Mouse (Mus musculus) embryonic fibroblast, embryonic 13.5 days (primary cell): ENCODE data around the gene Dnal1. TPM values are rescaled to one million over a fixed set of nuclear protein-coding genes. Genes with fewer than 3 reads are reported as not detected.

Experiments used
- H3K27ac ChIP-seq: 2 replicates; pipeline ENCODE4 v1.5.1; 2012; ENCODE audit warnings: low read length, control low read depth, inconsistent platforms; ENCODE audit not compliant: insufficient read depth
- H3K4me1 ChIP-seq: 2 replicates; pipeline ENCODE4 v1.6.1; 2011; ENCODE audit warnings: low read length; ENCODE audit not compliant: control insufficient read depth, insufficient read depth
- H3K4me3 ChIP-seq: 2 replicates; pipeline ENCODE4 v1.5.1; 2011; ENCODE audit warnings: mild to moderate bottlenecking, control low read depth, low read length; ENCODE audit not compliant: insufficient read depth
- CTCF ChIP-seq: IDR thresholded peaks from 2 replicates; pipeline ENCODE4 v1.5.1; 2011; ENCODE audit warnings: mild to moderate bottlenecking, control low read depth, low read length, moderate library complexity, borderline replicate concordance; ENCODE audit not compliant: insufficient read depth
- POLR2A ChIP-seq: IDR thresholded peaks from 2 replicates; pipeline ENCODE4 v1.6.1; 2011; ENCODE audit warnings: low read depth, mild to moderate bottlenecking, control low read depth, low read length, moderate library complexity
- polyA plus RNA-seq: library from polyadenylated mRNA; stranded (reverse); fragments of >200 nt; gene quantifications from 2 replicates; pipeline ENCODE4 v1.2.4, GENCODE M21; 2011; ENCODE audit warnings: low read depth; ENCODE audit not compliant: missing spikeins, insufficient read length

Dnal1 gene
- polyA plus RNA-seq, 1 experiment: 21.6 TPM

GRCm38 (mm10) chr12:84126899-84127298 lies 12.7 kb downstream of the Dnal1 start:
- Histone ChIP-seq H3K27ac (no peak overlapping the region), H3K4me3 (no peak overlapping the region), H3K4me1 (no peaks in the 10 kb centered on the region)
- TF ChIP-seq CTCF: no peak
- TF ChIP-seq POLR2A: no peak

- Histone ChIP-seq H3K4me3 (no peak overlapping the region), H3K4me1 (no peaks in the 10 kb centered on the region), H3K27ac (no peak overlapping the region)
- no peak for TF ChIP-seq CTCF
- TF ChIP-seq POLR2A: no peak
Observed at GRCm38 (mm10) chr12:84128576-84128975, 14.4 kb downstream of the Dnal1 start.

- Histone ChIP-seq H3K4me3 (no peak overlapping the region), H3K4me1 (no peaks in the 10 kb centered on the region), H3K27ac (no peak overlapping the region)
- no peak for TF ChIP-seq POLR2A
- no peak for TF ChIP-seq CTCF
Observed at GRCm38 (mm10) chr12:84129931-84130330, 15.8 kb downstream of the Dnal1 start.

- Histone ChIP-seq H3K27ac (no peak overlapping the region), H3K4me3 (no peak overlapping the region), H3K4me1 (no peaks in the 10 kb centered on the region)
- TF ChIP-seq CTCF (peak; percentile 41; the same call in 1 of the 2 replicates), POLR2A (no peak)
Observed at GRCm38 (mm10) chr12:84132265-84132664, 18.1 kb downstream of the Dnal1 start.

- Histone ChIP-seq H3K4me1 (no peaks in the 10 kb centered on the region), H3K4me3 (no peak overlapping the region), H3K27ac (no peak overlapping the region)
- TF ChIP-seq CTCF (no peak), POLR2A (no peak)
Observed at GRCm38 (mm10) chr12:84137131-84137530, 23.0 kb downstream of the Dnal1 start.

GRCm38 (mm10) chr12:84140135-84140534 lies 26.0 kb downstream of the Dnal1 start:
- H3K27ac ChIP-seq: no peak overlapping the region
- H3K4me1 ChIP-seq: no peaks in the 10 kb centered on the region
- TF ChIP-seq POLR2A (no peak), CTCF (no peak)
- no peak overlapping the region for H3K4me3 ChIP-seq

GRCm38 (mm10) chr12:84141271-84141670 lies 27.1 kb downstream of the Dnal1 start:
- no peak overlapping the region for H3K4me3 ChIP-seq
- H3K27ac ChIP-seq: no peak overlapping the region
- TF ChIP-seq POLR2A (no peak), CTCF (no peak)
- H3K4me1 ChIP-seq: no peaks in the 10 kb centered on the region

- no peak overlapping the region for H3K4me3 ChIP-seq
- no peak for TF ChIP-seq CTCF
- TF ChIP-seq POLR2A: no peak
- no peaks in the 10 kb centered on the region for H3K4me1 ChIP-seq
- no peak overlapping the region for H3K27ac ChIP-seq
Observed at GRCm38 (mm10) chr12:84142281-84143050, 28.3 kb downstream of the Dnal1 start.

- Histone ChIP-seq H3K4me3 (no peak within 1 kb of the TSS; the same call in 1 of the 2 replicates), H3K4me1 (peaks cover 3% of the 10 kb centered on the region; the same call in 1 of the 2 replicates), H3K27ac (no peak within 1 kb of the TSS)
- no peak for TF ChIP-seq CTCF
- TF ChIP-seq POLR2A: no peak
Observed at GRCm38 (mm10) chr12:84147954-84148621, 33.9 kb downstream of the Dnal1 start, which contains the start of gene Pnma1. Pnma1 (minus strand) TSS chr12:84148489.

- H3K4me1 ChIP-seq: peaks cover 3% of the 10 kb centered on the region; the same call in 1 of the 2 replicates
- TF ChIP-seq POLR2A: no peak
- TF ChIP-seq CTCF: no peak
- no peak overlapping the region for H3K27ac ChIP-seq
- no peak overlapping the region; the same call in 1 of the 2 replicates for H3K4me3 ChIP-seq
Observed at GRCm38 (mm10) chr12:84148622-84149012, 34.5 kb downstream of the Dnal1 start.
